Mouse (Mus musculus): ENCODE results near the gene Tanc1. TPM values are rescaled to one million over a fixed set of nuclear protein-coding genes. Genes with fewer than 3 reads are reported as not detected.
A peak's percentile ranks its signal among the peaks of the same experiment; 100 is the strongest.

Gene Tanc1
- polyA plus RNA-seq, 1 experiment from 2014 or later: 8.5 TPM

GRCm38 (mm10) chr2:59738356-59738755, 126.5 kb downstream of the Tanc1 start:
- H3K36me3 ChIP-seq: no peaks in the 10 kb centered on the region
- ATAC-seq (ENCODE audit: low FRiP score, low read depth): no peak
- H3K27ac ChIP-seq (replicated peaks): no peak overlapping the region
- H3K4me1 ChIP-seq (replicated peaks): peaks cover 21% of the 10 kb centered on the region
- no peak overlapping the region for H3K9ac ChIP-seq
- H3K27me3 ChIP-seq: no peaks in the 10 kb centered on the region
- WGBS: 73% methylated on average over 5 of the region's 5 CpGs
- no peak overlapping the region for H3K4me3 ChIP-seq
- H3K4me2 ChIP-seq: no peak overlapping the region
- H3K9me3 ChIP-seq: no peaks in the 10 kb centered on the region

- Histone ChIP-seq H3K4me3 (no peak overlapping the region), H3K9ac (no peak overlapping the region), H3K36me3 (no peaks in the 10 kb centered on the region), H3K4me2 (no peak overlapping the region), H3K4me1 (replicated peaks) (peaks cover 21% of the 10 kb centered on the region), H3K9me3 (no peaks in the 10 kb centered on the region), H3K27me3 (no peaks in the 10 kb centered on the region), H3K27ac (replicated peaks) (no peak overlapping the region)
- 87% methylated on average over 8 of the region's 8 CpGs for WGBS
- no peak for ATAC-seq (ENCODE audit: low FRiP score, low read depth)
These were observed 127.2 kb downstream of the Tanc1 start for GRCm38 (mm10) chr2:59739036-59739435.

GRCm38 (mm10) chr2:59742500-59743116, 130.8 kb downstream of the Tanc1 start:
- no peaks in the 10 kb centered on the region for H3K9me3 ChIP-seq
- H3K27me3 ChIP-seq: no peaks in the 10 kb centered on the region
- peaks cover 2% of the 10 kb centered on the region; the same call in 1 of the 2 replicates for H3K4me1 ChIP-seq (replicated peaks)
- no peak overlapping the region for H3K4me3 ChIP-seq
- H3K36me3 ChIP-seq: no peaks in the 10 kb centered on the region
- no peak overlapping the region for H3K27ac ChIP-seq (replicated peaks)
- no peak overlapping the region for H3K9ac ChIP-seq
- no peak overlapping the region for H3K4me2 ChIP-seq
- WGBS: 83% methylated on average over 12 of the region's 12 CpGs
- ATAC-seq (ENCODE audit: low FRiP score, low read depth): no peak

GRCm38 (mm10) chr2:59745428-59745827, 133.6 kb downstream of the Tanc1 start:
- H3K27ac ChIP-seq (replicated peaks): no peak overlapping the region
- H3K4me2 ChIP-seq: no peak overlapping the region
- H3K27me3 ChIP-seq: no peaks in the 10 kb centered on the region
- no peaks in the 10 kb centered on the region for H3K4me1 ChIP-seq (replicated peaks)
- H3K36me3 ChIP-seq: no peaks in the 10 kb centered on the region
- no peak overlapping the region for H3K9ac ChIP-seq
- no peak for ATAC-seq (ENCODE audit: low FRiP score, low read depth)
- 34% methylated on average over 6 of the region's 6 CpGs for WGBS
- no peak overlapping the region for H3K4me3 ChIP-seq
- H3K9me3 ChIP-seq: no peaks in the 10 kb centered on the region

- ATAC-seq (ENCODE audit: low FRiP score, low read depth): no peak
- Histone ChIP-seq H3K27ac (replicated peaks) (no peak overlapping the region), H3K4me3 (no peak overlapping the region), H3K27me3 (no peaks in the 10 kb centered on the region), H3K4me1 (replicated peaks) (no peaks in the 10 kb centered on the region), H3K4me2 (no peak overlapping the region), H3K36me3 (no peaks in the 10 kb centered on the region), H3K9ac (no peak overlapping the region), H3K9me3 (no peaks in the 10 kb centered on the region)
- WGBS: 88% methylated on average over 9 of the region's 9 CpGs
These were observed 134.2 kb downstream of the Tanc1 start for GRCm38 (mm10) chr2:59746070-59746469.

- no peak for ATAC-seq (ENCODE audit: low FRiP score, low read depth)
These were observed 135.9 kb downstream of the Tanc1 start for GRCm38 (mm10) chr2:59747757-59748156.

GRCm38 (mm10) chr2:59749371-59749770, 137.5 kb downstream of the Tanc1 start:
- no peak for ATAC-seq (ENCODE audit: low FRiP score, low read depth)
- no peak overlapping the region for H3K4me3 ChIP-seq
- H3K9ac ChIP-seq: no peak overlapping the region
- no peaks in the 10 kb centered on the region for H3K27me3 ChIP-seq
- no peaks in the 10 kb centered on the region for H3K9me3 ChIP-seq
- 38% methylated on average over 10 of the region's 10 CpGs for WGBS
- no peak overlapping the region for H3K4me2 ChIP-seq
- H3K4me1 ChIP-seq (replicated peaks): no peaks in the 10 kb centered on the region
- no peak overlapping the region for H3K27ac ChIP-seq (replicated peaks)
- H3K36me3 ChIP-seq: no peaks in the 10 kb centered on the region

More at GRCm38 (mm10) chr2:59747757-59748156, 135.9 kb downstream of the Tanc1 start:
- 90% methylated on average over 9 of the region's 9 CpGs for WGBS
- H3K4me1 ChIP-seq (replicated peaks): no peaks in the 10 kb centered on the region
- H3K4me3 ChIP-seq: no peak overlapping the region
- H3K27ac ChIP-seq (replicated peaks): no peak overlapping the region
- H3K9ac ChIP-seq: no peak overlapping the region
- no peaks in the 10 kb centered on the region for H3K27me3 ChIP-seq
- H3K9me3 ChIP-seq: no peaks in the 10 kb centered on the region
- no peak overlapping the region for H3K4me2 ChIP-seq
- no peaks in the 10 kb centered on the region for H3K36me3 ChIP-seq

- WGBS: 78% methylated on average over 6 of the region's 6 CpGs
- no peak for ATAC-seq (ENCODE audit: low FRiP score, low read depth)
- no peaks in the 10 kb centered on the region for H3K4me1 ChIP-seq (replicated peaks)
- H3K4me3 ChIP-seq: no peak overlapping the region
- no peaks in the 10 kb centered on the region for H3K9me3 ChIP-seq
- no peak overlapping the region for H3K9ac ChIP-seq
- no peak overlapping the region for H3K27ac ChIP-seq (replicated peaks)
- no peaks in the 10 kb centered on the region for H3K36me3 ChIP-seq
- no peaks in the 10 kb centered on the region for H3K27me3 ChIP-seq
- H3K4me2 ChIP-seq: no peak overlapping the region
These were observed 139.3 kb downstream of the Tanc1 start for GRCm38 (mm10) chr2:59751172-59751571.

GRCm38 (mm10) chr2:59752148-59752547, 140.3 kb downstream of the Tanc1 start:
- Histone ChIP-seq H3K4me1 (replicated peaks) (no peaks in the 10 kb centered on the region), H3K4me3 (no peak overlapping the region), H3K9me3 (no peaks in the 10 kb centered on the region), H3K4me2 (no peak overlapping the region), H3K9ac (no peak overlapping the region), H3K36me3 (no peaks in the 10 kb centered on the region), H3K27ac (replicated peaks) (no peak overlapping the region), H3K27me3 (no peaks in the 10 kb centered on the region)
- WGBS: 89% methylated on average over 7 of the region's 7 CpGs
- no peak for ATAC-seq (ENCODE audit: low FRiP score, low read depth)

- H3K27me3 ChIP-seq: no peaks in the 10 kb centered on the region
- H3K9ac ChIP-seq: no peak overlapping the region
- H3K4me2 ChIP-seq: no peak overlapping the region
- H3K27ac ChIP-seq (replicated peaks): no peak overlapping the region
- no peaks in the 10 kb centered on the region for H3K36me3 ChIP-seq
- no peaks in the 10 kb centered on the region for H3K4me1 ChIP-seq (replicated peaks)
- H3K4me3 ChIP-seq: no peak overlapping the region
- 87% methylated on average over 5 of the region's 5 CpGs for WGBS
- H3K9me3 ChIP-seq: no peaks in the 10 kb centered on the region
- ATAC-seq (ENCODE audit: low FRiP score, low read depth): no peak
These were observed 140.9 kb downstream of the Tanc1 start for GRCm38 (mm10) chr2:59752766-59753165.

- 85% methylated on average over 13 of the region's 13 CpGs for WGBS
- ATAC-seq (ENCODE audit: low FRiP score, low read depth): no peak
These were observed 144.4 kb downstream of the Tanc1 start for GRCm38 (mm10) chr2:59756137-59756753.

GRCm38 (mm10) chr2:59757015-59757414, 145.2 kb downstream of the Tanc1 start:
- Histone ChIP-seq H3K36me3 (no peaks in the 10 kb centered on the region), H3K27me3 (no peaks in the 10 kb centered on the region), H3K9ac (no peak overlapping the region), H3K4me1 (replicated peaks) (no peaks in the 10 kb centered on the region), H3K4me2 (no peak overlapping the region), H3K27ac (replicated peaks) (no peak overlapping the region), H3K9me3 (0 out of 2 replicates have a peak, but pooled peaks cover 3% of the 10 kb centered on the region), H3K4me3 (no peak overlapping the region)
- peak; percentile 72; the same call in 1 of the 2 replicates for ATAC-seq (ENCODE audit: low FRiP score, low read depth)
- WGBS: 58% methylated on average over 6 of the region's 6 CpGs

More at GRCm38 (mm10) chr2:59756137-59756753, 144.4 kb downstream of the Tanc1 start:
- no peaks in the 10 kb centered on the region for H3K27me3 ChIP-seq
- H3K27ac ChIP-seq (replicated peaks): no peak overlapping the region
- no peaks in the 10 kb centered on the region for H3K4me1 ChIP-seq (replicated peaks)
- no peaks in the 10 kb centered on the region for H3K36me3 ChIP-seq
- H3K9ac ChIP-seq: no peak overlapping the region
- H3K4me3 ChIP-seq: no peak overlapping the region
- 0 out of 2 replicates have a peak, but pooled peaks cover 3% of the 10 kb centered on the region for H3K9me3 ChIP-seq
- H3K4me2 ChIP-seq: no peak overlapping the region
